Mouse (Mus musculus) erythroblast, adult 5-6 weeks (primary cell): ENCODE results near the gene Dydc2. TPM values are rescaled to one million over a fixed set of nuclear protein-coding genes. Genes with fewer than 3 reads are reported as not detected.

ENCODE experiments used
- ATAC-seq: replicated peaks from 2 replicates; pipeline ENCODE4 v1.8.0; 2016; ENCODE audit warnings: moderate number of reproducible peaks, mild to moderate bottlenecking, moderate TSS enrichment, inconsistent platforms; ENCODE audit not compliant: poor library complexity, low FRiP score, severe bottlenecking
- total RNA-seq, 2 experiments: library from RNA; stranded (forward) in 1 of 2; stranded (reverse) in 1 of 2; fragments of 150-400 nt in 1 of 2; fragments of 200-764, 138-1000 nt in 1 of 2; gene quantifications; 2 replicates each; pipeline versions ENCODE4 v1.2.3 to v1.2.4; 2015 to 2017; ENCODE audit warnings: low replicate concordance in 2 of 2

Gene Dydc2
- total RNA-seq, 2 experiments from 2014 or later: not detected

GRCm38 (mm10) chr14:41005716-41006115 lies 63.3 kb downstream of the Dydc2 start:
- no peak for ATAC-seq

GRCm38 (mm10) chr14:41004201-41005141 lies 64.5 kb downstream of the Dydc2 start:
- ATAC-seq: no peak

GRCm38 (mm10) chr14:41001576-41001975 lies 67.4 kb downstream of the Dydc2 start:
- ATAC-seq: no peak

GRCm38 (mm10) chr14:41000801-41001200 lies 68.2 kb downstream of the Dydc2 start:
- ATAC-seq: no peak

GRCm38 (mm10) chr14:40999904-41000645 lies 68.9 kb downstream of the Dydc2 start:
- no peak for ATAC-seq

Other genes with a start within 250 kb of the Dydc2 start
- not detected in 2 replicates for gene Sh2d4b, start 175.9 kb downstream of the Dydc2 start, total RNA-seq (2015; ENCODE audit: low replicate concordance)
- 0.56 TPM in 1 of 2 replicates, not detected in the other for gene Sh2d4b, start 175.9 kb downstream of the Dydc2 start, total RNA-seq (2017; ENCODE audit: low replicate concordance)
- gene Tspan14, start 102.4 kb downstream of the Dydc2 start, total RNA-seq (2015; ENCODE audit: low replicate concordance): 4.0 and 7.3 TPM in 2 replicates
- gene Tspan14, start 102.4 kb downstream of the Dydc2 start, total RNA-seq (2017; ENCODE audit: low replicate concordance): 8.2 and 9.4 TPM in 2 replicates
- 1,227 and 1,297 TPM in 2 replicates for gene Fam213a, start 55.4 kb downstream of the Dydc2 start, total RNA-seq (2015; ENCODE audit: low replicate concordance)
- gene Fam213a, start 55.4 kb downstream of the Dydc2 start, total RNA-seq (2017; ENCODE audit: low replicate concordance): 2,096 and 2,327 TPM in 2 replicates
- not detected in 2 replicates for gene Dydc1, start 3.7 kb upstream of the Dydc2 start, total RNA-seq (2015; ENCODE audit: low replicate concordance)
- not detected in 2 replicates for gene Dydc1, start 3.7 kb upstream of the Dydc2 start, total RNA-seq (2017; ENCODE audit: low replicate concordance)
- gene Mat1a, start 35.8 kb upstream of the Dydc2 start, total RNA-seq (2015; ENCODE audit: low replicate concordance): not detected in 2 replicates
- gene Mat1a, start 35.8 kb upstream of the Dydc2 start, total RNA-seq (2017; ENCODE audit: low replicate concordance): 0.42 TPM in 1 of 2 replicates, not detected in the other
- gene Sftpa1, start 62.6 kb upstream of the Dydc2 start, total RNA-seq (2015; ENCODE audit: low replicate concordance): not detected in 2 replicates
- gene Sftpa1, start 62.6 kb upstream of the Dydc2 start, total RNA-seq (2017; ENCODE audit: low replicate concordance): not detected in 2 replicates
- not detected in 2 replicates for gene Mbl1, start 82.2 kb upstream of the Dydc2 start, total RNA-seq (2015; ENCODE audit: low replicate concordance)
- gene Mbl1, start 82.2 kb upstream of the Dydc2 start, total RNA-seq (2017; ENCODE audit: low replicate concordance): not detected in 2 replicates
- not detected in 2 replicates for gene Sftpd, start 115.9 kb upstream of the Dydc2 start, total RNA-seq (2015; ENCODE audit: low replicate concordance)
- not detected in 2 replicates for gene Sftpd, start 115.9 kb upstream of the Dydc2 start, total RNA-seq (2017; ENCODE audit: low replicate concordance)
- not detected in 2 replicates for gene Gm2832, start 209.6 kb upstream of the Dydc2 start, total RNA-seq (2015; ENCODE audit: low replicate concordance)
- gene Gm2832, start 209.6 kb upstream of the Dydc2 start, total RNA-seq (2017; ENCODE audit: low replicate concordance): not detected in 2 replicates